Mouse (Mus musculus): ENCODE measurements around the gene Sae1.

The Sae1 gene

DNA sequence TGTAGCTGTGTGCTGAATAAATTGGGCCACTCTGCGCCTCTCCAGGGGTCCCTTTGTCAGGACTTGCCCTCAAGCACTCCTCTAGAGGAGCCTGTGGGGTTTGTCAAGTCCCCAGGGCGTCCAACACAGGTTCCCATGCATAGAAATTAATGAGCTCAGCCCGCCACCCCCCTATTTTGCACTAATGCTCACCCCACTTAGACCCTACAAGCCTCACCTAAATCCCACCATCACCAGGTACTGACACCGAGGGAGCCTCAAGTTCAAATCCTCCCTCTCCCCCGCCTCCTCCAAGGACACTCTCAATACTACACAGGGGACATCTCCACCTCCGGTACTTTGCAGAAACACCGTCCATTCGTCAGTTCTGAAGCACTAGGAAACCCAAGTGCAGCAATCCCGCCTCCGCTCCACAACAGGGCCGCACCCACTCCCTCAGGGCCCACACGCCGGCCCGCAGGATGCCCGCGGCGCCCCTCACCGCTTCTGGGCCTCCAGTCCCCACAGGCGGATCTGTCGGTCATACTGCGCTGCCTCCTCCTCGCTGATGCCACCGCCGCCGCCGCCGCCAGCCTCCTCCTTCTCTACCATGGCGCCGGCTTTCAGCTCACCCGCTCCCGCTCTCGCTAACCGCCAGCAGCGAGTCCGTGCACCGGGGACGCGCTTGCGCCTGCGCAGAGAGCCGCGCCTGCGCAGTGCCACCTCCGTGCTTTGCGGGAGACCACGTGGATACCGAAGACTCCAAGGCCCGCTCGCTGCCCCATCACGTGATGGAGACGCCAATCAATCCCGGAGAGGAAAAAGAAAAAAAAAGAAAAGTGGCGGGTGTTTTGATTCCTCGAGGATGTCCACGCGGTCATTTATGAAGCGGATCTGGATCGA, at the start of gene Sae1:
Gene Sae1 (minus strand): TSS at position 647 of the 882 bp plus-strand sequence.
- Histone ChIP-seq H3K27me3 (ENCODE audit: insufficient read depth, low read length) (no peaks in the 10 kb centered on the region), H3K4me1 (replicated peaks; ENCODE audit: low read depth, low read length) (peaks cover 43% of the 10 kb centered on the region), H3K9me3 (ENCODE audit: low read length) (no peaks in the 10 kb centered on the region), H3K4me3 (replicated peaks; ENCODE audit: low read length) (peak within 1 kb of the TSS; percentile 98), H3K36me3 (ENCODE audit: insufficient read depth, low read length) (peaks cover 40% of the 10 kb centered on the region)
- 0 out of 2 replicates have a peak, but pooled peaks have one; percentile 58 for TF ChIP-seq NANOG (IDR thresholded peaks at IDR 0.05; ENCODE audit: borderline replicate concordance, low read length)
- no peak for TF ChIP-seq CTCF (conservative IDR thresholded peaks at IDR 0.05; ENCODE audit: low read length)
- TF ChIP-seq POU5F1 (IDR thresholded peaks at IDR 0.05; ENCODE audit: borderline replicate concordance, low read length), result no peak

DNA sequence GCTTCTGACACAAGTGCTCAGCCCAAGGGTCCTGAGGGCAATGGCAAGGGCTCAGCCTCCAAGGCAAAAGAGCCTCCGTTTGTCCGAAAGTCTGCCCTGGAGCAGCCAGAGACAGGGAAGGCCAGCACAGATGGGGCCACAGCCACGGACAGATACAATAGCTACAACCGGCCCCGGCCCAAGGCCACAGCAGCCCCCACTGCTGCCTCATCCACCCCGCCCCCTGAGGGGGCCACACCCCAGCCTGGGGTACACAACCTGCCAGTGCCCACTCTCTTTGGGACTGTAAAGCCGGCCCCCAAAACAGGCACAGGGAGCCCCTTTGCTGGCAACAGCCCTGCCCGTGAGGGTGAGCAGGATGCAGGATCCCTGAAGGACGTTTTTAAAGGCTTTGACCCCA, 47.5 kb upstream of the Sae1 start:
- H3K36me3 ChIP-seq (ENCODE audit: insufficient read depth, low read length), result peaks cover 65% of the 10 kb centered on the region
- no peaks in the 10 kb centered on the region for H3K9me3 ChIP-seq (ENCODE audit: low read length)
- TF ChIP-seq POU5F1 (IDR thresholded peaks at IDR 0.05; ENCODE audit: borderline replicate concordance, low read length), result no peak
- TF ChIP-seq NANOG (IDR thresholded peaks at IDR 0.05; ENCODE audit: borderline replicate concordance, low read length), result no peak
- no peak for TF ChIP-seq CTCF (conservative IDR thresholded peaks at IDR 0.05; ENCODE audit: low read length)
- H3K4me1 ChIP-seq (replicated peaks; ENCODE audit: low read depth, low read length), result peaks cover 40% of the 10 kb centered on the region
- H3K4me3 ChIP-seq (replicated peaks; ENCODE audit: low read length), result no peak overlapping the region
- no peaks in the 10 kb centered on the region for H3K27me3 ChIP-seq (ENCODE audit: insufficient read depth, low read length)

DNA sequence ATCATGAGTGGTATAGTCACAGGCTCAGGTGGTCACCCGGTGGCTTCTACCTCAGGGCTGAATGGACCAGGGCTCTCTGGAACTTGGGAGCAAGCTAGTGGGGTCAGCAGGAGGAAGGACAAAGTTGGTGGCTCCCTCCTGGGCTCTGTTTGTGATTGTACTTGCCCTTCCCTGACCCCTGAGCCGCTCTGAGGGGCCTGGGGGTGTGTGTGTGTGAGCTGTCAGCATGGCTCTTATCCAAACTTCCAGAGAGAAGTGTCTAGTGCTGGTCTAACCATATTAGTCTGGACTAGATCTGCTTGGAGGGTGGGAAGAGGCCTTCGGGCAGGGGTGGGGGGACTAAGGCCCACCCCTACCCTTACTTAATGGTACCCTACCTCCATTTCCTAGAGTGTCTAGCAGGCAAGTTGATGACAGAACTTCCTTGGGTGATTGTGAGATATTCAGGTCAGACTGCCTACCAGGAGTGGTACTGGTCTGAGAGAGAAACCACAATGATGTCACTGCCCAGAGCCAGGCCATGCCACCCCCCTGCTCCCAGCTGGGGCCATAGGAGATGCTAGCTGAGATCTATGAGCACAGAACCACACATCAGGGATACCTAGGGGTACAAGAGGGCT, 45.9 kb upstream of the Sae1 start:
- TF ChIP-seq NANOG (IDR thresholded peaks at IDR 0.05; ENCODE audit: borderline replicate concordance, low read length), result no peak
- TF ChIP-seq CTCF (conservative IDR thresholded peaks at IDR 0.05; ENCODE audit: low read length), result no peak
- TF ChIP-seq POU5F1 (IDR thresholded peaks at IDR 0.05; ENCODE audit: borderline replicate concordance, low read length), result no peak
- peaks cover 81% of the 10 kb centered on the region for H3K36me3 ChIP-seq (ENCODE audit: insufficient read depth, low read length)
- H3K27me3 ChIP-seq (ENCODE audit: insufficient read depth, low read length), result no peaks in the 10 kb centered on the region

DNA sequence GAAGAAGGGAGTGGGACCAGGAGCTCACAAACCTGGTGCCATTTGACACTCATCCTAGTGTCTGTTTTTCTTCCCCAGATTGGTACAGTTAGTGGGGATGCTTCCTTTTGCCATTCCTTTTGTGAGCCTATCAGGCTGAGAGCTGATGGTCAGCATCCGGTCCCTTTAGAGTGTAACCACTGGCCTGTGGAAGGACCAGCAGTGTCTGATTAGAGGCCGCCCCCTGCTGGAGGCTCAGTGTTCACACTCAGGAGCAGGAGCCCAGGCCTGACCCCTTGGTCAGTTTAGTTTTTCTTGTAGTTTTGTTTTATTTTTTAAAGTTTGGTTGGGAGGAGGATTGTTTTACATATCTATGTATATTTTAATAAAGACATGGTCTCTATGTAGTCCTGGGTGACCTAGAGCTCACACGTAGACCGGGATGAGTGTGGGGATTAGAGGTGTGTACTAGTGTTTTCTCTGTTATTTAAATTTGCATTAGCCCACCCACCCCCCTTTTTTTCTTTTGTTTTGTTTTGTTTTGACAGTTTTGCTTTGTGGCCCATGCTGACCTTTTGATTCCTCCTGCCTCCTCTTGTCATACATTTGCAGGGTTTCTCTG, 38.6 kb upstream of the Sae1 start:
- peaks cover 99% of the 10 kb centered on the region for H3K36me3 ChIP-seq (ENCODE audit: insufficient read depth, low read length)
- no peaks in the 10 kb centered on the region for H3K27me3 ChIP-seq (ENCODE audit: insufficient read depth, low read length)
- no peak overlapping the region for H3K4me3 ChIP-seq (replicated peaks; ENCODE audit: low read length)
- peaks cover 32% of the 10 kb centered on the region for H3K4me1 ChIP-seq (replicated peaks; ENCODE audit: low read depth, low read length)
- TF ChIP-seq NANOG (IDR thresholded peaks at IDR 0.05; ENCODE audit: borderline replicate concordance, low read length) (no peak), CTCF (conservative IDR thresholded peaks at IDR 0.05; ENCODE audit: low read length) (peak; percentile 61)
- H3K9me3 ChIP-seq (ENCODE audit: low read length), result no peaks in the 10 kb centered on the region

More for the DNA sequence above, 45.9 kb upstream of the Sae1 start:
- no peaks in the 10 kb centered on the region for H3K9me3 ChIP-seq (ENCODE audit: low read length)
- peaks cover 44% of the 10 kb centered on the region for H3K4me1 ChIP-seq (replicated peaks; ENCODE audit: low read depth, low read length)
- no peak overlapping the region for H3K4me3 ChIP-seq (replicated peaks; ENCODE audit: low read length)

DNA sequence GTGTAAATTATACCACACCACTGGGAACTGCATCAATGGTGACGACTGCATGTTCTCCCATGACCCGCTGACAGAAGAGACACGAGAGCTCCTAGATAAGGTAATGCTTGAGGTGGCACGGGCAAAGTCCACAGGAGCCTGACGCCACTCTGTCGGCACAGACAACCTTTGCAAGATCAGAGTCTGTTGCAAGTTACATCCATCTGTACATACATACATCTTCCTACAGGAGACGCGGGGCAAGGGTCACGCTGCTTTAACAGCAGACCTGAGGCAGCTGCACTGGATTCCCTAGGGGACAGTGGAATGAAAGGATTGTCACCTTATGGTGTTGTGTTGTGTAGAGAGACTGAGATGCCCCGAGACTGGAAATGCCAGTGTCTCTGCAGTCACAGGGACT, 38.1 kb upstream of the Sae1 start:
- Histone ChIP-seq H3K27me3 (ENCODE audit: insufficient read depth, low read length) (no peaks in the 10 kb centered on the region), H3K9me3 (ENCODE audit: low read length) (no peaks in the 10 kb centered on the region), H3K4me1 (replicated peaks; ENCODE audit: low read depth, low read length) (peaks cover 33% of the 10 kb centered on the region), H3K36me3 (ENCODE audit: insufficient read depth, low read length) (peaks cover 99% of the 10 kb centered on the region), H3K4me3 (replicated peaks; ENCODE audit: low read length) (no peak overlapping the region)
- no peak for TF ChIP-seq POU5F1 (IDR thresholded peaks at IDR 0.05; ENCODE audit: borderline replicate concordance, low read length)
- no peak for TF ChIP-seq NANOG (IDR thresholded peaks at IDR 0.05; ENCODE audit: borderline replicate concordance, low read length)
- TF ChIP-seq CTCF (conservative IDR thresholded peaks at IDR 0.05; ENCODE audit: low read length), result no peak

DNA sequence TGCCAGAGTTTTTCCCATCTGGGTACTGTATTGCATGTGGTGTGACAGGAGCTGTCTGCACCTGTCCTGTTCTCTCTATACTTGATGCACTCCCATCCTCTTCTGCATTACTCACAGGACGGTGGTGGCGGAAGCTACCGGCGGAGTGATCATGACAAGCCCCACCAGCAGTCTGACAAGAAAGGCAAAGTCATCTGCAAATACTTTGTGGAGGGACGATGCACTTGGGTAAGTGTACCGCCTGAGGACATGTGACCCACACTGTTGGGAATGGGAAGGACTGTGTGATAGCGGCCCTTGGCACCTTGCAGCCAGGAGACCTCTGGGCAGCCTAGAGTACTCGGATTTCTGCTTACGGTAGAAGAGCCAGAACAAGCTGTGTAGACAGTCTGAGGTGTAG, 36.1 kb upstream of the Sae1 start:
- Histone ChIP-seq H3K4me1 (replicated peaks; ENCODE audit: low read depth, low read length) (peaks cover 28% of the 10 kb centered on the region), H3K27me3 (ENCODE audit: insufficient read depth, low read length) (no peaks in the 10 kb centered on the region), H3K4me3 (replicated peaks; ENCODE audit: low read length) (no peak overlapping the region), H3K9me3 (ENCODE audit: low read length) (no peaks in the 10 kb centered on the region), H3K36me3 (ENCODE audit: insufficient read depth, low read length) (peaks cover 99% of the 10 kb centered on the region)
- TF ChIP-seq NANOG (IDR thresholded peaks at IDR 0.05; ENCODE audit: borderline replicate concordance, low read length) (no peak), CTCF (conservative IDR thresholded peaks at IDR 0.05; ENCODE audit: low read length) (no peak), POU5F1 (IDR thresholded peaks at IDR 0.05; ENCODE audit: borderline replicate concordance, low read length) (no peak)

DNA sequence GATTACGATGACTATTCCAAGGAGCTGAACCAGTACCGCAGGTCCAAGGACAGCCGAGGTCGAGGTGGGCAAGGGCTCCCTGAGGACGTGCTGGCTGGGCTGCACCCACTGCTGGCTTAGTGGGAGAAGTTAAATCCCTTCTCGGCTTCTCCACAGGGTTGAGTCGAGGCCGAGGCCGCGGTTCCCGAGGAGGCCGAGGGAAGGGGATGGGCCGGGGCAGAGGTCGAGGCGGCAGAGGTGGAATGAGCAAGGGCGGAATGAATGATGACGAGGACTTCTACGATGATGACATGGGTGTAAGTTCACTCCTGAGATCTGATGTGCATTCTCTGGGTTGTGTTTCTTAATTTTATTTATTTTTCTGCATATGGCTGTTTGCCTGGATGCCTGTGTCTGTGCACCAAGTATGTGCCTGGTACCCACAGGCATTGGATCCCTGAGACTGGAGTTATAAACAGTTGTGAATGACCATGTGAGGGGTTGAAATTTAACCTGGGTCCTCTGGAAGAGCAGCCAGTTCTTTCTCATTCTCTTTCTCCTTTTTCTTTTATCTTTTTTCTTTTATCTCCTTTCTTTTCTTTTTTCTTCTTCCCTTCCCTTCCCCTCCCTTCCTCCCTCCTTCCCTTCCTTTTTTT, 34.7 kb upstream of the Sae1 start:
- no peak for TF ChIP-seq NANOG (IDR thresholded peaks at IDR 0.05; ENCODE audit: borderline replicate concordance, low read length)
- no peak for TF ChIP-seq CTCF (conservative IDR thresholded peaks at IDR 0.05; ENCODE audit: low read length)
- TF ChIP-seq POU5F1 (IDR thresholded peaks at IDR 0.05; ENCODE audit: borderline replicate concordance, low read length), result no peak

More for the DNA sequence above, 34.7 kb upstream of the Sae1 start:
- Histone ChIP-seq H3K9me3 (ENCODE audit: low read length) (no peaks in the 10 kb centered on the region), H3K27me3 (ENCODE audit: insufficient read depth, low read length) (no peaks in the 10 kb centered on the region), H3K4me1 (replicated peaks; ENCODE audit: low read depth, low read length) (peaks cover 28% of the 10 kb centered on the region), H3K36me3 (ENCODE audit: insufficient read depth, low read length) (peaks cover 99% of the 10 kb centered on the region), H3K4me3 (replicated peaks; ENCODE audit: low read length) (no peak overlapping the region)

Data from E14TG2a.4 (cell line).